In genomic region chr9:49488912-49489895, GRCm38 (mm10) we compare ENCODE assay signal across 8 mouse cellular contexts. TPM values are rescaled to one million over a fixed set of nuclear protein-coding genes. Genes with fewer than 3 reads are reported as not detected.
DNase-seq lines count a peak whose midpoint lies in the region; ATAC-seq and TF ChIP-seq lines count a peak whose summit lies in the region.

No protein-coding gene starts in this region.

- H3K27me3 ChIP-seq in heart, embryonic 13.5 days (replicated peaks) = peaks cover 5% of the 10 kb centered on the region
- H3K27me3 ChIP-seq in kidney, postnatal 0 days (ENCODE audit: insufficient read depth, low read length) = no peaks in the 10 kb centered on the region
- no peaks in the 10 kb centered on the region for H3K27me3 ChIP-seq in liver, adult 2 months (ENCODE audit: control insufficient read depth, insufficient read depth, low read length)
- H3K27me3 ChIP-seq in splenic B cell, adult 2 months (ENCODE audit: control insufficient read depth, insufficient read depth, low read length, poor library complexity, severe bottlenecking) = no peaks in the 10 kb centered on the region

- H3K9me3 ChIP-seq in heart, embryonic 13.5 days = no peaks in the 10 kb centered on the region
- no peaks in the 10 kb centered on the region for H3K9me3 ChIP-seq in kidney, postnatal 0 days (replicated peaks; ENCODE audit: low read length)

- no peaks in the 10 kb centered on the region for H3K79me2 ChIP-seq in liver, adult 2 months (ENCODE audit: control insufficient read depth, insufficient read depth, low read length)

- TF ChIP-seq POLR2A in liver, adult 2 months (IDR thresholded peaks at IDR 0.05; ENCODE audit: extremely low read depth, insufficient read depth, low read length) = no peak

- H3K9ac ChIP-seq in heart, embryonic 13.5 days = no peak overlapping the region
- no peak overlapping the region for H3K9ac ChIP-seq in kidney, postnatal 0 days (ENCODE audit: low read depth, low read length)
- no peak overlapping the region for H3K9ac ChIP-seq in liver, adult 2 months (ENCODE audit: low read depth, low read length)

- WGBS in heart, embryonic 13.5 days = 31% methylated on average over 16 of the region's 16 CpGs
- 29% methylated on average over 16 of the region's 16 CpGs for WGBS in kidney, postnatal 0 days
- WGBS in liver, adult 2 months = 30% methylated on average over 16 of the region's 16 CpGs

- peaks cover 8% of the 10 kb centered on the region for H3K4me1 ChIP-seq in heart, embryonic 13.5 days
- H3K4me1 ChIP-seq in kidney, postnatal 0 days (replicated peaks; ENCODE audit: insufficient read depth, low read length) = 0 out of 2 replicates have a peak, but pooled peaks cover 4% of the 10 kb centered on the region
- H3K4me1 ChIP-seq in liver, adult 2 months (ENCODE audit: control insufficient read depth, insufficient read depth, low read length) = no peaks in the 10 kb centered on the region

- TF ChIP-seq CTCF in kidney, postnatal 0 days (IDR thresholded peaks at IDR 0.05; ENCODE audit: low read depth) = peak; percentile 100
- TF ChIP-seq CTCF in liver, adult 2 months (IDR thresholded peaks at IDR 0.05; ENCODE audit: low read depth, low read length) = peak; percentile 100

- H3K36me3 ChIP-seq in heart, embryonic 13.5 days = no peaks in the 10 kb centered on the region
- H3K36me3 ChIP-seq in kidney, postnatal 0 days (ENCODE audit: insufficient read depth, low read length) = no peaks in the 10 kb centered on the region
- no peaks in the 10 kb centered on the region for H3K36me3 ChIP-seq in liver, adult 2 months (ENCODE audit: control insufficient read depth, insufficient read depth, low read length)
- H3K36me3 ChIP-seq in splenic B cell, adult 2 months (ENCODE audit: control insufficient read depth, insufficient read depth, low read length, poor library complexity, severe bottlenecking) = no peaks in the 10 kb centered on the region

- H3K27ac ChIP-seq in heart, embryonic 13.5 days (replicated peaks) = no peak overlapping the region
- no peak overlapping the region for H3K27ac ChIP-seq in kidney, postnatal 0 days
- no peak overlapping the region for H3K27ac ChIP-seq in liver, adult 2 months (replicated peaks; ENCODE audit: insufficient read depth, low read depth, low read length)

- H3K4me2 ChIP-seq in heart, embryonic 13.5 days = peak overlapping the region; percentile 44
- peak overlapping the region; percentile 28; the same call in 1 of the 2 replicates for H3K4me2 ChIP-seq in kidney, postnatal 0 days (ENCODE audit: low read length)

- no peak overlapping the region for H3K4me3 ChIP-seq in heart, embryonic 13.5 days
- H3K4me3 ChIP-seq in kidney, postnatal 0 days (replicated peaks; ENCODE audit: low read depth, low read length) = no peak overlapping the region
- H3K4me3 ChIP-seq in liver, adult 2 months (ENCODE audit: insufficient read depth, low read depth, low read length) = no peak overlapping the region; the same call in 1 of the 2 replicates

- peak; percentile 58 for DNase-seq in CD4-positive helper T cell, adult 2 months (ENCODE audit: low read depth, low spot score)
- DNase-seq in brain, adult 2 months (ENCODE audit: low read depth, low spot score) = peak; percentile 86
- DNase-seq in kidney, postnatal 0 days (ENCODE audit: low spot score) = peak; percentile 89
- DNase-seq in liver, adult 2 months (ENCODE audit: extremely low read depth, low read depth, low spot score) = peak; percentile 31
- DNase-seq in naive thymus-derived CD4-positive, alpha-beta T cell, adult 2 months (ENCODE audit: low read depth) = peak; percentile 75
- DNase-seq in splenic B cell, adult 2 months (ENCODE audit: low read depth, low spot score) = peak; percentile 41

- ATAC-seq in erythroid progenitor cell, adult 5-6 weeks (replicated peaks; ENCODE audit: low FRiP score, poor library complexity, severe bottlenecking) = peak; percentile 67; the same call in 1 of the 2 replicates
- no peak for ATAC-seq in heart, embryonic 13.5 days (ENCODE audit: extremely low read depth, insufficient number of reproducible peaks, low FRiP score, low TSS enrichment)
- ATAC-seq in kidney, postnatal 0 days (replicated peaks; ENCODE audit: low FRiP score, low read depth) = 0 out of 2 replicates have a peak, but pooled peaks have one; percentile 1

RNA-seq across cellular contexts. Expression of gene Ttc12, which starts 3.2 kb away (rescaled TPM):
- total RNA-seq in erythroid progenitor cell, adult 5-6 weeks (2015; ENCODE audit: low replicate concordance) = not detected in 2 replicates
- not detected in 2 replicates for total RNA-seq in erythroid progenitor cell, adult 5-6 weeks (2017; ENCODE audit: low replicate concordance)
- polyA plus RNA-seq in heart, embryonic 13.5 days (2015; fragmentation: Nextera tagmentation; extraction: Ambion mirVana) = 1.2 and 1.4 TPM in 2 replicates
- 2.6 and 3.7 TPM in 2 replicates for polyA plus RNA-seq in kidney, postnatal 0 days (2015; fragmentation: Nextera tagmentation; extraction: Ambion mirVana)
- 0.07 and 0.28 TPM in 2 replicates for total RNA-seq in liver, adult 2 months (2014; rRNA removed)
- 0.11 and 0.17 TPM in 2 replicates for polyA plus RNA-seq in liver, adult 2 months (2012; rRNA removed)

Comparison
In these comparisons a context has a peak if more than half of its experiments do, and no peak if none do; other contexts are left out.
1. DNase-seq: peak in every context shown above with its lines; median percentile 89 in kidney, postnatal 0 days; 86 in brain, adult 2 months; 75 in naive thymus-derived CD4-positive, alpha-beta T cell, adult 2 months; 58 in CD4-positive helper T cell, adult 2 months; 41 in splenic B cell, adult 2 months; 31 in liver, adult 2 months.